Mouse (Mus musculus): Measurements from ENCODE around the gene Asl. TPM values are rescaled to one million over a fixed set of nuclear protein-coding genes. Genes with fewer than 3 reads are reported as not detected.

The Asl gene
- total and polyA plus RNA-seq, 3 experiments = 3.2 to 5.9 (median 4.6) TPM

DNA sequence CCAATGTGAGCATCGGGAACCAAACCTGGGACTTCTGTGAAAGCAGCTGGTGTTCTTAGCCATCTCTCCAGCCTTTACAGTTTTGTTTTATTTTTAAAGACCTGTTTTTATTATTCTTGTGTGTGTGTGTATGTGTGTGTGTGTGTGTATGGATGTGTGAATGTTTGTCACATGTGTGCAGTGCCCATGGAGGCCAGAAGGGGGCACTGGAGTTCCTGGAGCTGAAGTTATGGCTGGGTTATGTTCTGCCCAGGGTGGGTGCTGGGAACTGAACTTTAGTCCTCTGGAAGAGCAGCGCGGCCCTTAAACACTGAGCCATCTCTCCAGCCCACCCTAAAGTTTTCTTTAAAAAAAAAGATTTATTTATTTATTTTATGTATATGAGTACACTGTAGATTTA, 13.9 kb downstream of the Asl start:
- no peak overlapping the region for H3K27ac ChIP-seq
- no peak overlapping the region for H3K4me3 ChIP-seq
- WGBS = 99% methylated on average over 3 of the region's 3 CpGs
- TF ChIP-seq POLR2A (IDR thresholded peaks at IDR 0.05; ENCODE audit: insufficient read depth, low read depth, low read length) (no peak), CTCF (IDR thresholded peaks at IDR 0.05) (0 out of 2 replicates have a peak, but pooled peaks have one; percentile 2)
- no peaks in the 10 kb centered on the region for H3K79me2 ChIP-seq (replicated peaks; ENCODE audit: control insufficient read depth, insufficient read depth, low read length)
- intact Hi-C loops (cut with DNase I) = no loop called here
- H3K36me3 ChIP-seq (ENCODE audit: control insufficient read depth, insufficient read depth, low read length) = no peaks in the 10 kb centered on the region
- H3K9ac ChIP-seq (ENCODE audit: low read depth, low read length) = no peak overlapping the region
- DNase-seq = no peak
- no peaks in the 10 kb centered on the region for H3K4me1 ChIP-seq (ENCODE audit: control insufficient read depth, insufficient read depth, low read length)
- H3K27me3 ChIP-seq (ENCODE audit: control insufficient read depth, insufficient read depth, low read length) = no peaks in the 10 kb centered on the region

DNA sequence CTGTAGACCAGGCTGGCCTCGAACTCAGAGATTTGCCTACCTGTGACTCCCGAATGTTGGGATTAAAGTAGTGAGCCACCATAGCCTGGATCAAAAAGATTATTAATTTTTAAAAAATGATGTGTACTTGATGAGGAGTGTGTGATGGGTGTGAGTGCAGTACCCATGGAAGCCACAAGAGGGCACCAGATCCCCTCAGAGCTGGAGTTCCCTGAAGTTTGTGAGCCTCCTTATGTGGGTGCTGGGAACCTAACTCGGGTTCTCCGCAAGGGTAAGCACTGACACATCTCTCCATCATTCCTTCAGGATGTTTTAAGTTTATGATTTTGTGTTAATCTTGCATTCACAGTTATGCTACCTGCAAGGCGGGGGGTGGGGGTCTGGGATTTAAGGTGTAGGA, 18.1 kb downstream of the Asl start:
- TF ChIP-seq EP300 (IDR thresholded peaks at IDR 0.05; ENCODE audit: insufficient read depth, low read depth, low read length) = no peak
- TF ChIP-seq CTCF (IDR thresholded peaks at IDR 0.05) = peak; percentile 63
- Histone ChIP-seq H3K27me3 (ENCODE audit: control insufficient read depth, insufficient read depth, low read length) (no peaks in the 10 kb centered on the region), H3K36me3 (ENCODE audit: control insufficient read depth, insufficient read depth, low read length) (no peaks in the 10 kb centered on the region), H3K27ac (no peak overlapping the region), H3K9ac (ENCODE audit: low read depth, low read length) (no peak overlapping the region), H3K4me3 (no peak overlapping the region), H3K4me1 (ENCODE audit: control insufficient read depth, insufficient read depth, low read length) (no peaks in the 10 kb centered on the region), H3K79me2 (replicated peaks; ENCODE audit: control insufficient read depth, insufficient read depth, low read length) (no peaks in the 10 kb centered on the region)
- no peak for DNase-seq
- 95% methylated on average over 5 of the region's 5 CpGs for WGBS
- intact Hi-C loops (cut with DNase I) = no loop called here

GRCm38 (mm10) chr5:130009784-130010183, 19.3 kb downstream of the Asl start:
- intact Hi-C loops (cut with DNase I) = no loop called here
- no peak overlapping the region for H3K9ac ChIP-seq (ENCODE audit: low read depth, low read length)
- no peak for TF ChIP-seq EP300 (IDR thresholded peaks at IDR 0.05; ENCODE audit: insufficient read depth, low read depth, low read length)
- no peak for TF ChIP-seq CTCF (IDR thresholded peaks at IDR 0.05)
- TF ChIP-seq POLR2A (IDR thresholded peaks at IDR 0.05; ENCODE audit: insufficient read depth, low read depth, low read length) = no peak
- no peak overlapping the region for H3K27ac ChIP-seq
- WGBS = 93% methylated on average over 4 of the region's 4 CpGs
- H3K4me1 ChIP-seq (ENCODE audit: control insufficient read depth, insufficient read depth, low read length) = no peaks in the 10 kb centered on the region
- DNase-seq = no peak
- H3K4me3 ChIP-seq = no peak overlapping the region
- H3K27me3 ChIP-seq (ENCODE audit: control insufficient read depth, insufficient read depth, low read length) = no peaks in the 10 kb centered on the region
- no peaks in the 10 kb centered on the region for H3K36me3 ChIP-seq (ENCODE audit: control insufficient read depth, insufficient read depth, low read length)
- H3K79me2 ChIP-seq (replicated peaks; ENCODE audit: control insufficient read depth, insufficient read depth, low read length) = no peaks in the 10 kb centered on the region

DNA sequence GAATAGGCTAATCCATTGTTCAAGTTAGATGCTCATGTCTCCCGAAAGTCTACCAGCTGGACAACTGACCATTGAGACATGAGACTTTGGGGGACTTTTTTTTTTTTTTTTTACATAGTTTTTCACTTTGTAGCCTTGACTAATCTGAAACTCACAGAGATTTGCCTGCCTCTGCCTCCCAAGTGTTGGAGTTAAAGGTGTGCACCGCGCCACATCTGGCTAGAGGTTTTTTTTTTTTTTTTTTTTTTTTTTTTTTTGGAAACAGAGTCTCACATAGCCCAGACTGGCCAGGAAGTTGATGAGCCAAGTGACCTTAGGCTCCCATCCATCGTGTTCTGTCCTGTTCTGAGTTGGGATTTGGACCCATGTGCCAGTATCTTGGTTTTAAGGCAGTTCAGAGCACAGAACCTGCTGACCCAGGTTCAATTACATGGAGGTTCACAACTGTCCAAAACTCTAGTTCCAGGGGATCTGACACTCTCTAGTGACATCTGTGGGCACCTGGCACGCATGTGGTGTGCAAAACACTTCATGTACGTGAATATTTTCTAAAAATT, 20.9 kb downstream of the Asl start:
- Histone ChIP-seq H3K9ac (ENCODE audit: low read depth, low read length) (no peak overlapping the region), H3K79me2 (replicated peaks; ENCODE audit: control insufficient read depth, insufficient read depth, low read length) (no peaks in the 10 kb centered on the region), H3K4me3 (no peak overlapping the region), H3K4me1 (ENCODE audit: control insufficient read depth, insufficient read depth, low read length) (peaks cover 4% of the 10 kb centered on the region), H3K36me3 (ENCODE audit: control insufficient read depth, insufficient read depth, low read length) (no peaks in the 10 kb centered on the region), H3K27ac (no peak overlapping the region), H3K27me3 (ENCODE audit: control insufficient read depth, insufficient read depth, low read length) (no peaks in the 10 kb centered on the region)
- TF ChIP-seq CTCF (IDR thresholded peaks at IDR 0.05) = no peak
- TF ChIP-seq EP300 (IDR thresholded peaks at IDR 0.05; ENCODE audit: insufficient read depth, low read depth, low read length) = no peak
- no peak for TF ChIP-seq POLR2A (IDR thresholded peaks at IDR 0.05; ENCODE audit: insufficient read depth, low read depth, low read length)
- intact Hi-C loops (cut with DNase I) = no loop called here
- 81% methylated on average over 6 of the region's 6 CpGs for WGBS
- no peak for DNase-seq

DNA sequence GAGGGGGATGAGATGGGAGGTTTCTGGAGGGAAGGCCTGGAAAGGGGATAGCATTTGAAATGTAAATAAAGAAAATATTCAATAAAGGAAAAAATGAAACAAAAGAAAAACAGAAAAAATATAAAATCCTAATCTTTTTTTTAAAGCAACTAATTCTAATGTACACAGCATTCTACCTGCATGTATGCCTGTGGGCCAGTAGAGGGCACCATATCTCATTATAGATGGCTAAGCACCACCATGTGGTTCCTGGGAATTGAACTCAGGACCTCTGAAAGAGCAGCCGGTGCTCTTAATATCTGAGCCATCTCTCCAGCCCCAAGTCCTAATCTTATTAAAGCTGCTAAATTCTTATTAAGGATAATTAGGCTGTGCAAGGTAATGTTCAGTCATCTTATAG, 21.7 kb downstream of the Asl start:
- WGBS = 82% methylated on average over 1 of the region's 1 CpGs
- intact Hi-C loops (cut with DNase I) = loop anchor here (2.0 kb wide), 1 partner anchor 97 kb away; no protein-coding TSS in a partner anchor
- TF ChIP-seq POLR2A (IDR thresholded peaks at IDR 0.05; ENCODE audit: insufficient read depth, low read depth, low read length) (no peak), CTCF (IDR thresholded peaks at IDR 0.05) (peak; percentile 82), EP300 (IDR thresholded peaks at IDR 0.05; ENCODE audit: insufficient read depth, low read depth, low read length) (no peak)

DNA sequence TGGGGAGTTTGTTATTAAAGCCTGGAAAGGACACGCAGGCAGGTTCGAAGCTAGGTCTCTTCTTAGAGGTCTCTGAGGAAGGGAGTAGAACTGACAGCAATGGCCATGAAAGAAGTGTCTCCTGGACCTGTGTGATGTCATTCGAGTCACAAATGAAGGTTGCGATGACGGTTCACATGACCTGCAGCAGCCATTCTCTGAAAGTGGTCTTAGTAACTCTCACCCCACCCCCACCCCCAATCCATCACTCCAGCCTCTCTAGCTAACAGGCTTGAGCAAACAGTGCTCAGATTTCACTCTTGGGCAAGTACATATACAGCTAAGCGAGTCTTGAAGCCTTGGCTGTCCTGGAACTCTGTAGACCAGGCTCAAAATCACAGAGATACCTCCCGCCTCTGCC, 25.8 kb downstream of the Asl start:
- intact Hi-C loops (cut with DNase I) = loop anchor here (2.0 kb wide), 1 partner anchor 36 kb away; no protein-coding TSS in a partner anchor
- 58% methylated on average over 7 of the region's 7 CpGs for WGBS

More for the DNA sequence above, 21.7 kb downstream of the Asl start:
- H3K4me1 ChIP-seq (ENCODE audit: control insufficient read depth, insufficient read depth, low read length) = peaks cover 5% of the 10 kb centered on the region
- no peak overlapping the region for H3K9ac ChIP-seq (ENCODE audit: low read depth, low read length)
- no peaks in the 10 kb centered on the region for H3K27me3 ChIP-seq (ENCODE audit: control insufficient read depth, insufficient read depth, low read length)
- DNase-seq = no peak
- H3K4me3 ChIP-seq = no peak overlapping the region
- no peaks in the 10 kb centered on the region for H3K36me3 ChIP-seq (ENCODE audit: control insufficient read depth, insufficient read depth, low read length)
- no peaks in the 10 kb centered on the region for H3K79me2 ChIP-seq (replicated peaks; ENCODE audit: control insufficient read depth, insufficient read depth, low read length)
- H3K27ac ChIP-seq = no peak overlapping the region

More for the DNA sequence above, 25.8 kb downstream of the Asl start:
- Histone ChIP-seq H3K27ac (peak overlapping the region; percentile 92), H3K79me2 (replicated peaks; ENCODE audit: control insufficient read depth, insufficient read depth, low read length) (no peaks in the 10 kb centered on the region), H3K4me1 (ENCODE audit: control insufficient read depth, insufficient read depth, low read length) (peaks cover 7% of the 10 kb centered on the region), H3K36me3 (ENCODE audit: control insufficient read depth, insufficient read depth, low read length) (no peaks in the 10 kb centered on the region), H3K9ac (ENCODE audit: low read depth, low read length) (peak overlapping the region; percentile 43; the same call in 1 of the 2 replicates), H3K4me3 (peak overlapping the region; percentile 86), H3K27me3 (ENCODE audit: control insufficient read depth, insufficient read depth, low read length) (no peaks in the 10 kb centered on the region)
- TF ChIP-seq CTCF (IDR thresholded peaks at IDR 0.05) (no peak), POLR2A (IDR thresholded peaks at IDR 0.05; ENCODE audit: insufficient read depth, low read depth, low read length) (no peak), EP300 (IDR thresholded peaks at IDR 0.05; ENCODE audit: insufficient read depth, low read depth, low read length) (no peak)
- no peak for DNase-seq

All from heart, adult 2 months (tissue).